ENCODE assay signal across 8 mouse cellular contexts in the genomic region with DNA sequence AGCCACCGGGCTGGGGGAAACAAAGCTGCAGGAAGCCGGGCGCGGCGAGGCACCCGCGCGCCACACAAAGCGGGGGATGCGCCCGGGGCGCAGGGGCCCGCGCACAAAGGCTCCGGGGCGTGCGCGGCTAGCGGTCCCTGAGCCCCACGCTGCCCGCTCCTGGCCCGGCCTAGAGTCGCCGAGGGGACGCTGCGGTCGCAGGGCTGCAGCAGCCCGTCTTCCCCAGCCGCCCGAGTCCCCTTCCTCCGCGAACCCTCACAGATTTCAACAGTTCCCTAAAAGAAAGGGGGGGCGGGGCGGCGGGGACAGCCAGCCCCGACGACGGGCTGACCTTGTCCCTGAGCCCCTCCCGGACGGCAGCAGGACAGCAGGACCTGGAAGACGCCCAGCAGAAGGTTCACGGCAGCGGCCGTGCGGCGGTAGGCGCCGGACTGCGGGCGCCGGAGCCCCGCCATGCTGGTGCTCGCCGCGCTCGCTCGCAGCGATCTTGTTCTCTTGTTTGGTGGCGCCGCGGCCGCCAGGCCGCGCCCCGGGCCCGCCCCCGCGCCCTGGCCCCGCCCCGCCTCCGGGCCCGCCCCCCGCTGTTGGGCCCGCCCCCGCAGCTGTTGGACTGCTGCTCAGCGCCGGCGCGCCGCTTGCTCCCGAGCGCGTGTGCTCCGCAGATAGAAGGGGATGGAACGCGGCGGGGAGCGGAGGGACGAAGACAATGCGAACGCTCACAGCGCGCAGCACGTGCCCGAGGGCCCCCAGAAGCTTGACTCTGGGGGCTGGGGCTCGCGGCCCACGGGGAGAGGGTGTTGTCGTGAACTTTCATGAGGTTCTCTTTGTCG. TPM values are rescaled to one million over a fixed set of nuclear protein-coding genes. Genes with fewer than 3 reads are reported as not detected.
A peak's percentile ranks its signal among the peaks of the same experiment; 100 is the strongest.
DNase-seq lines count a peak whose midpoint lies in the region.

A gene (minus strand): TSS at position 530 of the 830 bp plus-strand sequence.

- peak; percentile 89 for DNase-seq in NIH3T3 (ENCODE audit: low read depth)
- peak; percentile 65 for DNase-seq in cerebellum, adult 8-10 months
- DNase-seq in frontal cortex, adult 2 months (ENCODE audit: extremely low spot score in 1 of 2, low spot score in 1 of 2): peak; percentile 11 to 67
- peak; percentile 92 for DNase-seq in hindbrain, embryonic 10.5 days (ENCODE audit: low spot score)
- DNase-seq in layer of hippocampus, postnatal 14 days (ENCODE audit: low spot score in 2 of 2): peak; percentile 74
- DNase-seq in lung, postnatal 10 days: peak; percentile 81
- DNase-seq in ovary, postnatal 36 days (ENCODE audit: low spot score): peak; percentile 83
- peak; percentile 78 to 86 for DNase-seq in thymus, postnatal 36 days

- H3K4me3 ChIP-seq in hindbrain, embryonic 10.5 days: peak within 1 kb of the TSS; percentile 93

- WGBS in hindbrain, embryonic 10.5 days: under 1% methylated on average over 100 of the region's 100 CpGs

- H3K27me3 ChIP-seq in hindbrain, embryonic 10.5 days (ENCODE audit: insufficient read depth, poor library complexity, severe bottlenecking): peaks cover 15% of the 10 kb centered on the region; the same call in 1 of the 2 replicates

- no peaks in the 10 kb centered on the region for H3K9me3 ChIP-seq in hindbrain, embryonic 10.5 days

- H3K4me1 ChIP-seq in hindbrain, embryonic 10.5 days (replicated peaks): peaks cover 39% of the 10 kb centered on the region

- peaks cover 16% of the 10 kb centered on the region; the same call in 1 of the 2 replicates for H3K36me3 ChIP-seq in hindbrain, embryonic 10.5 days

- peak within 1 kb of the TSS; percentile 99 for H3K27ac ChIP-seq in hindbrain, embryonic 10.5 days

RNA-seq across cellular contexts. Expression of the gene that starts here (rescaled TPM):
- polyA plus RNA-seq in frontal cortex, adult 2 months (2012; rRNA removed): 25.2 and 25.6 TPM in 2 replicates
- 70.2 and 70.8 TPM in 2 replicates for polyA plus RNA-seq in hindbrain, embryonic 10.5 days (2016; fragmentation: Nextera tagmentation; extraction: Ambion mirVana)
- 10 to 100 TPM; 31.2 to 42.6 TPM for total RNA-seq in layer of hippocampus, postnatal 14 days (2021)

Comparison
In these comparisons a context has a peak if more than half of its experiments do, and no peak if none do; other contexts are left out.
1. Peak in every context shown above with its lines: DNase-seq, H3K4me3 ChIP-seq and H3K27ac ChIP-seq.
2. DNase-seq: peak in every context shown above with its lines; median percentile 92 in hindbrain, embryonic 10.5 days; 89 in NIH3T3; 83 in ovary, postnatal 36 days; 82 in thymus, postnatal 36 days; 81 in lung, postnatal 10 days; 74 in layer of hippocampus, postnatal 14 days; 65 in cerebellum, adult 8-10 months; 39 in frontal cortex, adult 2 months.